Comparison of ENCODE assay signal across 8 mouse cellular contexts in the genomic region with DNA sequence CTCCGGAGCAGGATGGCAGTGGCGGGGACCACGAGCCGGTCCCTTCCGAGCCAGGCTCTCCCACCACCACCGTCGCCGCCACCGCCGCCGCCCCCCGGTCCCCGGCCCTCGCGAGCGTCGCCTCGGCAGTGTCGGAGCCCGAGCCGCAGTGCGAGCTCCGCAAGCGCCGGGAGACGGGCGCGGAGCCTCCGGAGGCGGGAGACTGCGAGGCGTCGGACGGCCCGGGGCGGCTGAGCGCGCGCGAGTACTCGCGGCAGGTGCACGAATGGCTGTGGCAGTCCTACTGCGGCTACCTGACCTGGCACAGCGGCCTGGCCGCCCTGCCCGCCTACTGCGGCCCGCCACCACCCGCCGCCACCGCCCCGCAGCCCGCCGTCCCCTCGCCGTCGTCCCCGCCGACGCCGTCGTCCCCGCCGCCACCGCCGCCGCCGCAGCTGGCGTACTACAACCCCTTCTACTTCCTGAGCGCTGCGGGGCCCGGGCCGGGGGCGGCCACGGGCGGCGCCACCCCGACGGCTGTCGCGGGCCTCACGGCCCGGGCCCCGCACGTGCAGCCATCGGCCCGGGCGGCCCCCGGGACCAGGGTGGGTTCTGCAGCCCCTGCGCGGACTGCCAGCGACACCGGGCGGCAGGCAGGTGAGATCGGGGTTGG. TPM values are rescaled to one million over a fixed set of nuclear protein-coding genes. Genes with fewer than 3 reads are reported as not detected.
DNase-seq lines count a peak whose midpoint lies in the region; ATAC-seq and TF ChIP-seq lines count a peak whose summit lies in the region.

No protein-coding gene starts in this region.

- no peaks in the 10 kb centered on the region for H3K9me3 ChIP-seq in E14TG2a.4 (ENCODE audit: low read length)
- no peaks in the 10 kb centered on the region for H3K9me3 ChIP-seq in embryonic facial prominence, embryonic 11.5 days (replicated peaks; ENCODE audit: control insufficient read depth, low read length)
- H3K9me3 ChIP-seq in hindbrain, embryonic 11.5 days (ENCODE audit: control insufficient read depth, low read length), result no peaks in the 10 kb centered on the region
- no peaks in the 10 kb centered on the region for H3K9me3 ChIP-seq in liver, embryonic 14.5 days (ENCODE audit: control insufficient read depth, low read length)
- no peaks in the 10 kb centered on the region for H3K9me3 ChIP-seq in neural tube, embryonic 12.5 days

- TF ChIP-seq CTCF in E14TG2a.4 (conservative IDR thresholded peaks at IDR 0.05; ENCODE audit: low read length), result no peak
- TF ChIP-seq CTCF in liver, embryonic 14.5 days (IDR thresholded peaks at IDR 0.05; ENCODE audit: low read depth), result no peak

- peak overlapping the region; percentile 28; the same call in 1 of the 2 replicates for H3K27ac ChIP-seq in embryonic facial prominence, embryonic 11.5 days (replicated peaks; ENCODE audit: low read depth, low read length)
- H3K27ac ChIP-seq in hindbrain, embryonic 11.5 days (ENCODE audit: low read depth, low read length), result peak overlapping the region; percentile 80
- peak overlapping the region; percentile 53 for H3K27ac ChIP-seq in liver, embryonic 14.5 days
- peak overlapping the region; percentile 42 for H3K27ac ChIP-seq in neural tube, embryonic 12.5 days

- WGBS in embryonic facial prominence, embryonic 11.5 days, result 1% methylated on average over 93 of the region's 96 CpGs
- WGBS in hindbrain, embryonic 11.5 days, result under 1% methylated on average over 30 of the region's 96 CpGs
- under 1% methylated on average over 84 of the region's 96 CpGs for WGBS in liver, embryonic 14.5 days (ENCODE audit: insufficient replicate concordance)
- under 1% methylated on average over 93 of the region's 96 CpGs for WGBS in neural tube, embryonic 12.5 days

- ATAC-seq in embryonic facial prominence, embryonic 11.5 days (replicated peaks; ENCODE audit: insufficient number of reproducible peaks, low FRiP score, low TSS enrichment, low read depth), result peak; percentile 77
- ATAC-seq in hindbrain, embryonic 11.5 days (ENCODE audit: low FRiP score), result peak; percentile 81
- peak; percentile 68 for ATAC-seq in liver, embryonic 14.5 days (ENCODE audit: insufficient read depth)
- ATAC-seq in neural tube, embryonic 12.5 days (ENCODE audit: low FRiP score, low read depth), result peak; percentile 71

- peak; percentile 12 to 27 for DNase-seq in frontal cortex, postnatal 10 days (ENCODE audit: low spot score in 2 of 2)
- DNase-seq in frontal cortex, postnatal 25 days (ENCODE audit: low spot score in 2 of 2), result no peak
- DNase-seq in embryonic facial prominence, embryonic 11.5 days (ENCODE audit: low spot score), result peak; percentile 14
- DNase-seq in hindbrain, embryonic 11.5 days (ENCODE audit: low spot score), result no peak
- no peak for DNase-seq in liver, embryonic 14.5 days (ENCODE audit: low read depth in 3 of 3, low spot score in 3 of 3)
- DNase-seq in layer of hippocampus, adult 8-10 months (ENCODE audit: low spot score in 2 of 2), result no peak

- H3K27me3 ChIP-seq in E14TG2a.4 (ENCODE audit: insufficient read depth, low read length), result 0 out of 2 replicates have a peak, but pooled peaks cover 2% of the 10 kb centered on the region
- no peaks in the 10 kb centered on the region for H3K27me3 ChIP-seq in embryonic facial prominence, embryonic 11.5 days (ENCODE audit: control insufficient read depth, insufficient read depth, low read length)
- H3K27me3 ChIP-seq in hindbrain, embryonic 11.5 days (ENCODE audit: control insufficient read depth, insufficient read depth, low read length), result no peaks in the 10 kb centered on the region
- no peaks in the 10 kb centered on the region for H3K27me3 ChIP-seq in liver, embryonic 14.5 days (ENCODE audit: control insufficient read depth, insufficient read depth, low read length)
- no peaks in the 10 kb centered on the region for H3K27me3 ChIP-seq in neural tube, embryonic 12.5 days (replicated peaks)

- peaks cover 16% of the 10 kb centered on the region for H3K4me1 ChIP-seq in E14TG2a.4 (replicated peaks; ENCODE audit: low read depth, low read length)
- no peaks in the 10 kb centered on the region for H3K4me1 ChIP-seq in embryonic facial prominence, embryonic 11.5 days (ENCODE audit: control insufficient read depth, insufficient read depth, low read length)
- H3K4me1 ChIP-seq in hindbrain, embryonic 11.5 days (replicated peaks; ENCODE audit: control insufficient read depth, insufficient read depth, low read length), result no peaks in the 10 kb centered on the region
- H3K4me1 ChIP-seq in liver, embryonic 14.5 days (replicated peaks; ENCODE audit: control insufficient read depth in 2 of 2, insufficient read depth in 2 of 2, low read length in 1 of 2), result peaks cover 7 to 8% of the 10 kb centered on the region in 2 experiments
- peaks cover 14% of the 10 kb centered on the region for H3K4me1 ChIP-seq in neural tube, embryonic 12.5 days

- peak overlapping the region; percentile 97 for H3K4me3 ChIP-seq in E14TG2a.4 (replicated peaks; ENCODE audit: low read length)
- H3K4me3 ChIP-seq in embryonic facial prominence, embryonic 11.5 days (ENCODE audit: low read depth, low read length), result peak overlapping the region; percentile 96
- H3K4me3 ChIP-seq in hindbrain, embryonic 11.5 days (ENCODE audit: low read depth, low read length), result peak overlapping the region; percentile 95
- peak overlapping the region; percentile 66 to 98 for H3K4me3 ChIP-seq in liver, embryonic 14.5 days (ENCODE audit: insufficient read depth in 1 of 2, low read depth in 2 of 2, low read length in 2 of 2)
- H3K4me3 ChIP-seq in neural tube, embryonic 12.5 days, result peak overlapping the region; percentile 95

- peaks cover 38% of the 10 kb centered on the region for H3K36me3 ChIP-seq in E14TG2a.4 (ENCODE audit: insufficient read depth, low read length)
- H3K36me3 ChIP-seq in embryonic facial prominence, embryonic 11.5 days (replicated peaks; ENCODE audit: control insufficient read depth, insufficient read depth, low read depth, low read length), result no peaks in the 10 kb centered on the region
- 0 out of 2 replicates have a peak, but pooled peaks cover 2% of the 10 kb centered on the region for H3K36me3 ChIP-seq in hindbrain, embryonic 11.5 days (ENCODE audit: control insufficient read depth, insufficient read depth, low read length)
- peaks cover 26% of the 10 kb centered on the region for H3K36me3 ChIP-seq in liver, embryonic 14.5 days (replicated peaks; ENCODE audit: control insufficient read depth, insufficient read depth, low read depth)
- H3K36me3 ChIP-seq in neural tube, embryonic 12.5 days, result peaks cover 31% of the 10 kb centered on the region; the same call in 1 of the 2 replicates

- H3K4me2 ChIP-seq in embryonic facial prominence, embryonic 11.5 days (ENCODE audit: low read depth, low read length), result peak overlapping the region; percentile 95
- peak overlapping the region; percentile 92 for H3K4me2 ChIP-seq in hindbrain, embryonic 11.5 days (replicated peaks; ENCODE audit: low read depth, low read length)
- peak overlapping the region; percentile 86 for H3K4me2 ChIP-seq in liver, embryonic 14.5 days (ENCODE audit: low read depth)
- peak overlapping the region; percentile 91 for H3K4me2 ChIP-seq in neural tube, embryonic 12.5 days (replicated peaks)

- peak overlapping the region; percentile 76 for H3K9ac ChIP-seq in embryonic facial prominence, embryonic 11.5 days (replicated peaks; ENCODE audit: low read length)
- H3K9ac ChIP-seq in hindbrain, embryonic 11.5 days (ENCODE audit: low read depth, low read length), result peak overlapping the region; percentile 86
- H3K9ac ChIP-seq in liver, embryonic 14.5 days (replicated peaks), result peak overlapping the region; percentile 71
- peak overlapping the region; percentile 94 for H3K9ac ChIP-seq in neural tube, embryonic 12.5 days

- no peak for TF ChIP-seq EP300 in liver, embryonic 14.5 days (IDR thresholded peaks at IDR 0.05; ENCODE audit: low read depth)

RNA-seq across cellular contexts. Expression of gene Fam8a1, which starts 0.4 kb away (rescaled TPM):
- 9.6 and 10.1 TPM in 2 replicates for polyA plus RNA-seq in embryonic facial prominence, embryonic 11.5 days (2014; fragmentation: Nextera tagmentation; extraction: Ambion mirVana)
- 8.4 and 11.8 TPM in 2 replicates for polyA plus RNA-seq in hindbrain, embryonic 11.5 days (2014; fragmentation: Nextera tagmentation; extraction: Ambion mirVana)
- polyA plus RNA-seq in liver, embryonic 14.5 days (2012; rRNA removed), result 4.7 and 7.7 TPM in 2 replicates
- 2.6 and 3.1 TPM in 2 replicates for polyA plus RNA-seq in liver, embryonic 14.5 days (2014; fragmentation: Nextera tagmentation; extraction: Ambion mirVana)
- polyA plus RNA-seq in neural tube, embryonic 12.5 days (2016; fragmentation: Nextera tagmentation; extraction: Ambion mirVana), result 21.4 and 22.0 TPM in 2 replicates
- total RNA-seq in layer of hippocampus, adult 8-10 months (2022), result 10 to 100 TPM; 66.6 to 85.9 (median 75.5) TPM

RNA-seq across cellular contexts. Expression of gene Nup153, which starts 58.0 kb away (rescaled TPM):
- 40.2 and 52.3 TPM in 2 replicates for polyA plus RNA-seq in embryonic facial prominence, embryonic 11.5 days (2014; fragmentation: Nextera tagmentation; extraction: Ambion mirVana)
- polyA plus RNA-seq in hindbrain, embryonic 11.5 days (2014; fragmentation: Nextera tagmentation; extraction: Ambion mirVana), result 41.9 and 43.3 TPM in 2 replicates
- polyA plus RNA-seq in liver, embryonic 14.5 days (2012; rRNA removed), result 32.6 and 37.9 TPM in 2 replicates
- polyA plus RNA-seq in liver, embryonic 14.5 days (2014; fragmentation: Nextera tagmentation; extraction: Ambion mirVana), result 21.0 and 21.6 TPM in 2 replicates
- 31.3 and 39.3 TPM in 2 replicates for polyA plus RNA-seq in neural tube, embryonic 12.5 days (2016; fragmentation: Nextera tagmentation; extraction: Ambion mirVana)
- 10 to 100 TPM; 47.5 to 57.8 (median 54.0) TPM for total RNA-seq in layer of hippocampus, adult 8-10 months (2022)

Comparison
In these comparisons a context has a peak if more than half of its experiments do, and no peak if none do; other contexts are left out.
1. DNase-seq: peak in frontal cortex, postnatal 10 days (2 of 2) and embryonic facial prominence, embryonic 11.5 days (single experiment); none in frontal cortex, postnatal 25 days (0 of 2), hindbrain, embryonic 11.5 days (single experiment), liver, embryonic 14.5 days (0 of 3) and layer of hippocampus, adult 8-10 months (0 of 2).
2. H3K27ac ChIP-seq: peak in every context shown above with its lines; median percentile 80 in hindbrain, embryonic 11.5 days; 53 in liver, embryonic 14.5 days; 42 in neural tube, embryonic 12.5 days; 28 in embryonic facial prominence, embryonic 11.5 days.
3. Peak in every context shown above with its lines, with median percentiles within 50 percentile points of each other: H3K4me3 ChIP-seq, ATAC-seq, H3K4me2 ChIP-seq and H3K9ac ChIP-seq.